Mouse (Mus musculus): Measurements from ENCODE around the gene Tmem41b.
"Not testable (repeated sequence)": the region's sequence is repeated elsewhere in the genome, so short reads cannot be mapped to it uniquely, and the experiment has no call there.

Tmem41b gene

DNA sequence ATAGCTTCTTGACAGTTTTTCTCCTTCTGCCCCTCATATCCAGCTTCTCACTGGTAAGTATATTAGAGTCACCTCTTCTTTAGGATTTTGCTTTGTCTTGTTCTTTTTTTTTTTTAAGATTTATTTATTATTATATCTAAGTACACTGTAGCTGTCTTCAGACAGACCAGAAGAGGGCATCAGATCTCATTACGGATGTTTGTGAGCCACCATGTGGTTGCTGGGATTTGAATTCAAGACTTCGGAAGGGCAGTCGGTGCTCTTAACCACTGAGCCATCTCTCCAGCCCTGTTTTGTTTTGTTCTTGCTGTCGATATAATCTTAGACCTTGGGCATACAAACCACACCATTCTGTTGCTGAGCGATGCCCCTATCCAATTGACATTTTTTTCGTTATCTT is at the start of gene Tmem41b:
Tmem41b (minus strand) TSS at position 155 of the 400 bp plus-strand sequence.
- not testable (repeated sequence) for DNase-seq (ENCODE audit: low spot score)

DNA sequence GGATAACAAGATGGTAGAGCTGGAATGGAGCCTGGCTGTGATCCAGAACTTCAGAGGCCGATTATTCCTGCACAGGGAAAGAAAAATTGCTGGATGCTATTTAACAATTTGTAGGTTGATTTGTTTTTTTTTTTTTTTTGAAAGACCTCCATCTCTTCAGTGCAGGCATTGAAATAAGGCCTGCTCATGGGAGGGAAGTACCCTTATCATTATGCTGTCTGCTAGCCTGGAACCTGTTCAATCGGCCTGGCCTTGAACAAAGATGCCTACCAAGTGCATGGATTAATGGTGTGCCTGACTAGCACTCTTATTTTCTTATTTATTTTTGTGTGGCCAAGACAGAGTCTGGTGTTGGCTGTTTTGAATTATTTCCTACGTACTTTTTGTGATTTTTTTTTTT is 43.6 kb upstream of the Tmem41b start:
- DNase-seq (ENCODE audit: low spot score), result no peak

DNA sequence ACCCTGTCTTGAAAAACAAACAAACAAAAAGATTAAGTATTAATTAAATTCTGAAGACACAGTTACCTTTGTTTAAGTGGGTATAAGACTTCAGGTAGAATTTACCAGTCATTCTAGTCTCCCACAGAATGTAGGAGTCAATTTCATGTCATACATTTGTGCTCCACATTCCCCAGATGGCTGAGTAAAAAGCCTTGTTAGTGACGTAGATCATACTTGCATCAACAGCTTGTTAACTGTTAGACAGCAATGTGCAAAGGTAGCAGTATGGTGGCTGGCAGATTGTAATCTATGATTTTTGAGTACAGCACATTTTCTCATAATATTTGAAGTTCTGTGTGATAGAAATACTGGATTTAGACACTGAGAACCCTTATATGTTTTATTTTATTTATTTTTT is 42.1 kb upstream of the Tmem41b start:
- no peak for DNase-seq (ENCODE audit: low spot score)

DNA sequence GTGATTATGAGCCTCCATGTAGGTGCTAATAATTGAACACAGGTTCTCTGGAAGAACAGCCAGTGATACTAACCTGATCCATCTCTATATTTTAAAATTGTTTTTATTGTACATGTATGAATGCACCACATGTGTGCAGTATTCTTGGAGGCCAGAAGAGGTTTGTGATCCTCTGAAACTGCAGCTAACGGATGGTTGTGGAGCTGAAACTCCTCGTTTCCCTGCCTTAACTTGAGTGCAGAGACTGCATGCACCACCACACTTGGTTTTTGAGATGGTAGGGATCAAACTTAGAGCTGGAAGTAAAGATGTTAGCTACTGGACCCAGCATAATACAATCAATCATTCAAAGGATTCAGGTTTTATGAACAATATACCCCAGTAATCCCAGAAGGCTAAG is 39.9 kb upstream of the Tmem41b start:
- DNase-seq (ENCODE audit: low spot score), result no peak

DNA sequence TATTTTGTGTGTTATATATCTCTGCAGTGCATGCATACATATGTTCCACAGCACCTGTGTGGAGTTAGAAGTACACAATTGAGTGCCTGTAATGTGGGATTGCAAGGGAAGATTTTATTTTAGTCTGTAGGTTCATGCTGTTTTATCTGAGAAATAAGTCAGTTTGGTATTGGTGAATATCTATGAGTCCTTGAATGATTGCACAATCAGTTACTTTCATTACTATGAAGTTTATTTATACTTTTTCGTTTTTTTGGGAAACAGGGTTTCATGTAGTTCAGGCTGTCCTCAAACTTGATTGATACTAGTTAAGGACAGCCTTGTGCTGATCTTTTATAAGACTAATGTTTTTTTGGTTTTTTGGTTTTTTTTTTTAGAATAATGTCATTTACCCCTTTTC is 36.8 kb upstream of the Tmem41b start:
- no peak for DNase-seq (ENCODE audit: low spot score)

DNA sequence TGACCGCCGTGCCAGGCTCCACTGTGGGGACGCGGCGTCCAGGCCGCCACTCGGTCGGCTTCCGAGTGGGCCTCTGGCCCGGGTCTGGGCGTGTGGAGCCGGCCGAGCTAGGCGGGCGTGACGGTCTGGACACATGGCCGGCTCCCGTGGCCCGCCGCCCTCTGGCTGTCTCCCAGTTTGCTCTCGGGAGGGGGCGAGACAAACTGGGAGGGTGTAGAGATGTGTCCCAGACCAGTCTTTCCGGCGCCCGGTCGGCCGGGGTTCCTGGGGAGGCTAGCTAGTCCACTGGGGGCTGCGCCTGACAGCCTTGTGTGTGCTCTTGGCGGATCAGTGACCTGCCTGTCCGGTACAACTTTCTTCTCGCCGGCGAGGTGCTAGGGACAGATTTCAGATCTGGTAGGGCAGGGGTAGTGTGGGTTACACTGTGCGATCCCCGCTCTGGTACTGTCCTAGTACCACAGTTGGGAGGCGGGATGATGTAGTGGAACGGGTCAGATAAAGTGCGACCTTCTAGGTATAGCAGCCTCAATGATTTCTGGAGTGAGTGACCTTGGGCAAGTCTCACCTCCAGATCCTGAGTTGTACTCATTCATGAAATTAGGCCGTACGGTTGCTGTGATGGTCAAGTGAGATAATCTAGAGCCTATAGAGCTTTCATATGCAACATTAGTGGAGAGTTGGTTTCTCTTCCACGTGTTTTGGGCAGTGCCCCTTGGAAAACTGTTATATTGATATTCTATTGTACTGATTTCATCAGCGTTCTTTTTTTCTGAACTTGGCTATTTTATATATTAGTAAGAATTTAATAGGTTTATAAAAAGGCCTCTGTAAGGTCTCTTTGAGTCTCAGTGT is 32.1 kb upstream of the Tmem41b start:
- DNase-seq (ENCODE audit: low spot score), result peak; percentile 40

DNA sequence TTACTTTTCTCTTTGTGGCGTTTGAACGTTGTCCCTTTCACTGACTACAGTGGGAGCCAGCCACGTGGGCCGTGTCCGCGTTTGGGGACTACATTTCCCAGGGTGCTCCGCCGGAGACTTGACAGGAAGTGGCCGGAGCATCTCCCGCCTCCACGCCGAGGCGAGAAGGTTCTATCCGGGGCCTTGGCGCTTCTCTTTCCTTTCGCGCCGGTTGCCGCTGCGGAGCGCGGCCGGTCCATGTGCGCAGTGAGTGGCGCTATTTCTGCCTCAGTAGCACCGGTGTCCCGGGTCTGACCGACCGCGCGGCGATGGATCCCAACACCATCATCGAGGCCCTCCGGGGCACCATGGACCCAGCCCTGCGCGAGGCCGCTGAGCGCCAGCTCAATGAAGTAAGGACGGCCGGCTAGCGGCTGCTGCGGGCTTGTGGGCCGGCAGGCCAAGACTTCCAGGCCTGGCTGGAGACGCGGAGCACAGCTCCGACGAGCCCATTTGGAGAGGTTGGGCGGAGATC is 31.4 kb upstream of the Tmem41b start, which contains the start of gene Ipo7:
Ipo7 (plus strand) TSS at position 158 of the 514 bp plus-strand sequence.
- DNase-seq (ENCODE audit: low spot score), result peak; percentile 83

DNA sequence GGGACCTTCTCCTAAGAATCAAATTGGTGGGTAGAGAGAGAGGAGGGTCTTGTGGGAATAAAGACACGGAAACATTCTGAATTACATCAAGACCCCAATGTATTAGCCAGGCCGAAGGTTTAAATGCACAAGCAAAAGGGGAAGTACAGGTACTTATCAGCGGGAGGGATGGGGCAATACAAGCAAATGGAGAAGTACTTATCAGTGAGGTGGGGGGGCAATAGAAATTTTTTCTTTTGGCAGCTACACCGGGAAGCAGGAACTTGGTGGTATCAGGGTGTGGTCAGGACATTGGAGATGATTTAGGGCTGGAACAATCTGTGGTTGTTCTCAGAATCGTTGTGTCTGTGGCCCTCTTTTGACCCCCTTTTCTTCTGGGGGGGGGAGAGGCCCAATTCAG is 27.5 kb upstream of the Tmem41b start:
- no peak for DNase-seq (ENCODE audit: low spot score)

DNA sequence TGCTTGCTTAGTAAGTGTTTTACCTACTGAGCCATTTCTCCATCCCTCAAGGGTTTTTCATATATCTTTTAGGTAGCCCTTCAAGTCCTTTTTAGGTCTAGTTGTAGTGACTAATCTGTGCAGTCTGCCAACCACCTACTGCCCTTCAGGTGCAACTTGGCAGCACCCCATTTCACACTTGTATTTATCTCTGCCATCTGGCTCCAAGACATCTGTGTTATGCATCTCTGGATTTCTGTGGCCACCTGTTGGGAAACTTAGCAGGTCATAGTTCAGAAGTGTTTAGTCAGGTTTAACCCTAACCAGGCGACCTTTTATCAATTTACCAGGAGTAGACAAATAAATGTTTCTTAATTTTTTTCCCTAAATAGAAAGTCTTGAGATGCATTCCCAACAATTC is 24.7 kb upstream of the Tmem41b start:
- no peak for DNase-seq (ENCODE audit: low spot score)

DNA sequence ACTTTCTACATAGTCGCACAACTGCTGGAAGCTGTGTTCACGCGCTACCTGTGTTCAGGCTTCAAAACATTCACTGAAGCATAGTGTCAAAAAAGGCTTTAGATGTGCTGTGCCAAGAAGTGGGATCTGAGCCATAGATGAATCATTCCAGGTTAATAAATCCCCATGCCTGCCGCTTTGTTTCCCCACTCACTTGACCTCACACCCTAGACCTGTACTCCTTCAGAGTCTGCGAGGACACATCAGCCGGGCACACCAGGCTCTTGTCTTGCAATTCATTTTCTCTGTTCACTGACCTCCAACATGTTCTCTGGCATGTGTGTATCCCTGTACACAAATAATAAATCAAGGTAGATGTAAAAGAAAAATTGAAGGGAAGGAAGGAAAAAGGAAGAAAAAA is 22.4 kb upstream of the Tmem41b start:
- DNase-seq (ENCODE audit: low spot score), result no peak

DNA sequence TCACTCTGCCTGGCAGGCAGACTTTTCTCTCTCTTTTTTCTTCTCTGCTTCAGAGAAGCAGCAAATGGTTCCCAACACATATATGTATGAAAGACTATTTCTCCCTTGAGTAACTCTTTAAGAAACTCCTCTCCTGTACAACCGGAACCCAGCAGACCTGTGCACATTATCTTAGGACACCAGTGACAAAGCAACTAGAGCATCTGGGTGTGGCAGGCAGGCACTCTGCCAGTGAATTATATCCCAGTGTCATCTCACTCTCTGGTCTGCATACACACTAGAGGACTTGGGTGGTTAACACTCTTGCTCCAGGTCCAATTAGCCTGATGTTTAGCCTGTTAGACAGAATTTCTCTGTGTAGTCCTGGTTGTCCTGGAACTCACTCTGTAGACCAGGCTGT is 21.8 kb upstream of the Tmem41b start:
- DNase-seq (ENCODE audit: low spot score), result no peak

DNA sequence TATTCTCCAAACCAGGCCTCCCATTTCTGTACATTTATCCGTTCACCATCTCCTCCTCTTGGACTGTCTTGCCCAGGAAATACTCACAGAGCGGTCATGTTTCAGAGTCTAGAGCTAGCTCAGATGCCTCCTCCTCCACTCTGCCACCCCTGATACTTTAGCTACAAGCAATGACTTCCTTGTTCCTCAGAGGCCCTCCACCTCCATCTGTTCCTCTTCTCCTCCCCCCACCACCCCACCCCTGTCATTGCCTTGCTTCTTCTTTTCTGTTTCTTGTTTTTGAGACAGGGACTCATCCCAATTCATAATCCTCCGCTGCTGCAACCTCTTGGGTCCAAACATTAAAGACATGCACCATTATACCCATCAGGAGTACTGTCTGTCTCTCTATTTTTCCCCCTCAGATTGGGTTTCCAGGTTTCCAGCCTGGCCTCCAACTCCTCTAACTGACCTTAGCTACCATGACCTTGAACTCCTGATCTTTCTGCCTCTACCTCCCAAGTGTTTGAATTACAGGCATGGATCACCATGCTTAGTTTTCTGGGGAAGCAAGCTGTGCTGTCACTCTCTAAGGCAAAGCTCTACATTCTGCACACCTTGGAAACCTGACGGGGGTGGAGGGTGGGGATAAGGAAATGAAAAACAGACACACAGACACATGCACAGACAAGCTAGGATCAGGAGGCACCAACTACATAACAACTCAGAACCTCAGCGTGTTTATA is 19.9 kb upstream of the Tmem41b start:
- no peak for DNase-seq (ENCODE audit: low spot score)

DNA sequence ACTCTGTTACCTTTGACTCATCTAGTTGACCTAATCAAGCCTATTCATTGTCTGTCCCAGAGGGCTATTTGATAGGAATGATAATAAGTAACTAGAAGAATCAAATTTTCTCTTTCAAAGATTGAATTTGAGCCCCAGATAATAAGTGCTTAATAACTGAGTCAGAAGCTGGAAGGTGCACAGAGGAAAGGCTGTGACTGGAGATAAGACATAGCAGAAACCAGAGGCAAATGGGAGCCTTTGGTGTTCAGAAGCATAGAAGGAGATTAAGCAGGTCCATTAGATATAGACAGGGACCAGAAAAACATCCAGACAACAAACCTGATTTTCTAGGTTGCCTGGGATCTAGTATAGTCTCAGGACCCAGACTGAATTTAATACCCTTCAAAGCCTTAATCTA is 19.2 kb upstream of the Tmem41b start:
- DNase-seq (ENCODE audit: low spot score), result no peak

DNA sequence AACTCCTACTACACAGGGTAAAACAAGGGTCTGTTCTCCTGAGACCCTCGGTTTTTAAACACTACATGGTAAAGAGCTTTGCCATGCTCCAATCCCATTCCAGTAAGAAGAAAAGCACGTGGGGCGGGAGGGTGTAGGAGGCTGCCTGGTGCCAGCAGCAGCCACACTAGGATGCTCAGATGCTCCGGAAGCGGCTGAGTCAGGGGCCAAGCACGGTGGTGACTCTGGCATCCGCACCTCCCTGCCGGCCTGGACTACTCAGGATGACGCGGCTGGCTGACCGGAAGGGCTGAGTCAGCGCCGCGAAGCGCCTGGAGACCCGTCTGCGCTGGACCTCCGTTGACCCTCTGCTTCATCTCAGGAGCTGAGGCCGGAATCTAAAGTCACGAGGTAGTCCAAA is 16.2 kb upstream of the Tmem41b start:
- DNase-seq (ENCODE audit: low spot score), result no peak

DNA sequence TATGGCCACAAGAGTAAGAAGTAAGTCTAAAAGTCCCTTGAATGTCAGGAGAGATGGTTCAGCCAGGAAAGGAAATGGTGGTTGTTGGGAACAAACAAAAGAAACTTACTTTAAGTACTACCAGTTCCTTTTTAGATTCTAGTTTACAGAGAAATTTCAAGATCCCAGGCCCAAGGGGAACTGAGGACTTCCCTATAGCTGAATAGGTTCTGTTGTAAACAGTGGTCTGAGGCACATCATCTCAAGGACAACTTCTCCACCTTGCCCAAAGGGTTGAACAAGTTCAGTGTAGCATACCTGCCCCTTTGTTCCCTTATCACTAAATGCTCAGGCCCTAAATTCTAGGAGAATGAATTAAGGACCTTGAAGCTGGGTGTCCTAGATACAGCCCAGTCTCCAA is 15.4 kb upstream of the Tmem41b start:
- DNase-seq (ENCODE audit: low spot score), result no peak

DNA sequence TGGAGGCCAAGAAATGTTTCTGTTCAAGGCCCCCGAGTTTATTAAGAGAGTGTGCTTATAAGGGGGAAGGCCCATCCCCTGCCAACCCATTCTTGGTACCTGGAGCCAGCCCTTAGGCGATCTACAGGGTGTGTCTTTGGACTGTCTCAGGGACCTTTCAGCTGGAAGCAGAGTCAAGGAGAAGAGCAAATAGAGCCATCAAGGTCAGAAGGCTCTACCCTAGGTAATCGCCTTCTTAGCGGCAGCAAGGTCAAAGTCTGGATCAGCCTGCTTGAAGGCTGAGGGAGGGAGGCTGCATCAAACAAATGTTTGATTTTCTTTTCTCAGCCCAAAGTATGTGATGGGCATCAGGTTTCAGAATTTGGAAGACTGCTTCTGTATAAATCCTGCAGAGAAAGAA is 11.7 kb upstream of the Tmem41b start:
- no peak for DNase-seq (ENCODE audit: low spot score)

DNA sequence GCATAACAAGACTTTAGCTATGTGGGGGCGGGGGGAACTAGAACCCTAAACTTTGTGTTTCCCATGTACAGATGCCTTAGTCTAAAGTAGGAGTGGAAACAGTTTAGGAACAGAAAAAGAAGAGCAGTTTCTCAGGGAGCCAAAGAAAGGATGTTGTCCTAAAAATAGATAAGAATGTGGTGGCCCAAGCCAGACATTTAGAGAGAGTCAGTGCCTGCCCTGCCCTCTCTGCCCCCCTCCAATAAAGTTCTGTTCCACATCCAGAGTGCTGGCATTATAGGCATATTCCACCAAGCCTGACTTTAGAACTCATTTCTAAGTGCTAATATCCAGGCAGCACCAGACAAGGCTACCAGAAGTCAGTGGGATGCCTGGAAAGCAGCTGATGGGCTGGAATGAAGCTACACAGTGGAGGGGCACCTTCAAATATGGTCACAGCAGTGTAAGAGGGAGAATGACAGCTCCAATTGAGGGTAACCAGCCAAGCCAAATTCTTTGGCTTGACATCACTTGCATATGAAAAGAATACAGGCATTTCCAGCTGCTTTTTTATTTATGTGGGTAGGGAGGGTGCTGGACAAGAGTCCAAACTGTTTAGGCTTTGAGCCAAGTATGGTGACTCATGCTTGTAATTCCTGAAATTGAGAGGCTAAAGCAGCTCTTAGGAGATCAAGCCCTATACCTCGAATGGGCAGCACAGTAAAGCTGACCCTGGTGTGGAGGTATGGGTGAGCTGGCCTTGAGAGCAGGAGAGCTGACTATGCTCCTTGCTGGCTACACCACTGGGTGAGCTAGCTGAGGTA is 6.6 kb upstream of the Tmem41b start:
- DNase-seq (ENCODE audit: low spot score), result no peak

DNA sequence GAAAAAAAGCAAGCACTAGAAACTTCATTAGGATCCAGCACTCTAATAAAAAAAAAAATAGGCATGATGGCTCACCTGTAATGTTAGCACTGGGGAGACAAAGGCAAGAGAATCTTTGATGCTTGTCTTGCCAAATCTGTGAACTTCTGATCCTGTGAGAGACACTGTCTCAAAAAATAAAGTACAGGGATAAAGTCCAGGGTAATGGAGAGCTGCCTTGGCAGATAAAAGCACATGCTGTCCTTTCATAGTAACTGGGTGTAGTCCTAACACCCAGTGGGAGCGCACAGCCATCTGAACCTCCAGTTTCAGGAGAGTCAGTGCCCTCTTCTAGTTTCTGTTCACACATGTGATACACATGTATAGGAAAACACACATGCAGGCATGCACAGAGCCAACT is 4.6 kb upstream of the Tmem41b start:
- DNase-seq (ENCODE audit: low spot score), result no peak

DNA sequence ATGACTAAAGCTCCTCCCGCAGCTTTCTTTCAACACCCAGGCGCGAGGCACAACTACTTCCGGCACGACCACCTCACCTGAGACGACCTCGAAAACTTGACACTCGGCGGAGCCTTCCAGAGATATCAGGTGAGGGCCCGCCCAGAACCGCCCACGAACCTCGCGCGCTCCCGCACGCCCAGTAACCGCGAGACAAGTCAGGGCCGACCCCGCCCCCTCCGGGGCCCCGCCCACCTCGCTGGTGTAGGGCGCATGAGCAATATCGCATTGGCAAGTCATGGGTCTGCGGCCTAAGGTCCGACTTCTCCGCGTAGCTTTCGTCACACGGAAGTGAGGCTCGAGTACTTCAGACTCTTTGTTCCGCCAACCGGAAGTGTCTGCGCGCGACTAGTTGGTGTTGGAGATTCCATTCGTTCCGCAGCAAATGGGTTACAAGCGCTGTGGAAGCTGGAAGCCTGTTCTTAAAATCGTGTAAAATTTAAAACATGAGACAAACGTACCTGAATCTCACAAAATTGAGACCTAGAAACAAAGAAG is 528 bp downstream of the Tmem41b start:
- peak; percentile 100 for DNase-seq (ENCODE audit: low spot score)

DNA sequence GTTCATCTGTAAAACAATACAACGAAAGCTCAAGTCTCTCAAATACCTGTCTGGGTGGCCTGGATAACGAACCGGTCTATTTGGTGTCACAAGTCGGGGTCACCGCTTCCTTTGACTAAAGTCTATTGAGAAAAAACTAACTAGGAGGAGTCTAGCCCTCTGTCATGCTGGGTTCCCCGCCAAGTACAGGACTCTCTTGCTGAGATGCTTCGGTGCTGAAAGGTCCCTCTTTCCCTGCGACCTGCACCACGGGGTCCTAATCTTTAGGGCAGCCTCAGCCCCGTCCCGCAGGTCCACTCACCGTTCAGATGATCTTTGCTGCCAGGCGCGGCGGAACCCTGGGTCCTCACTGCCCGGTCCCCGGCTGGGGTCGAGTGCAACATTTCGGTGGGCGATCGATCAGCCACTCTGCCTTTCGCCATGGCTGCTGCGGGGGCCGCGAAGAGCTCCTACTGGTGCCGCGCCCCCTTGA is 1.0 kb downstream of the Tmem41b start:
- no peak for DNase-seq (ENCODE audit: low spot score)

DNA sequence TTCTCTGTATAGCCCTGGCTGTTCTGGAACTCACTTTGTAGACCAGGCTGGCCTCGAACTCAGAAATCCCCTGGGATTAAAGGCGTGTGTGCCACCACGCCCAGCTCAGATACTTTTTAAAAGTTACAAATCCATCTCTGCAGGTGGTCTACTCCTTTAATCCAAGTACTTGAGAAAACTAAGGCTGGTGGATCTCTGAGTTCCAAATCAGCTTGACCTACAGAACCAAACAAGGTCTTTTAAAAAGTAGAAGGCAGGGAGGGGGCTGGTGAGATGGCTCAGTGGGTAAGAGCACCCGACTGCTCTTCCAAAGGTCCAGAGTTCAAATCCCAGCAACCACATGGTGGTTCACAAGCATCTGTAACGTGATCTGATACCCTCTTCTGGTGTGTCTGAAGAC is 2.1 kb downstream of the Tmem41b start:
- DNase-seq (ENCODE audit: low spot score), result not testable (repeated sequence)

DNA sequence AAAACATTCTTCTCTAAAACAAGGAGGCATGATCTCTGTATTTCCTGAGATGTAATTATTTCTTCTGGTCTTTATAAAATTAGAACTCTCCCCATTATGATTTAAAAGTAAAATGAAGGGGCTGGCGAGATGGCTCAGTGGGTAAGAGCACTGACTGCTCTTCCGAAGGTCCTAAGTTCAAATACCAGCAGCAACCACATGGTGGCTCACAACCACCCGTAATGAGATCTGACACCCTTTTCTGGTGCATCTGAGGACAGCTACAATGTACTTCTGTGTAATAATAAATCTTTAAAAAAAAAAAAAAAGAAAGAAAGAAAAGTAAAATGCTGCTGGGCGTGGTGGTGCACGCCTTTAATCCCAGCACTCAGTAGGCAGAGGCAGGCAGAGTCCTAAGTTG is 9.6 kb downstream of the Tmem41b start:
- DNase-seq (ENCODE audit: low spot score), result not testable (repeated sequence)
